Mouse (Mus musculus): Measurements from ENCODE around the gene Rasgef1a. TPM values are rescaled to one million over a fixed set of nuclear protein-coding genes. Genes with fewer than 3 reads are reported as not detected.

Gene Rasgef1a
- polyA plus RNA-seq, 1 experiment from 2014 or later = 0.49 TPM

GRCm38 (mm10) chr6:118045180-118045579 is 33.9 kb downstream of the Rasgef1a start:
- no peaks in the 10 kb centered on the region for H3K4me1 ChIP-seq (ENCODE audit: control insufficient read depth, insufficient read depth, low read length)
- H3K9ac ChIP-seq (ENCODE audit: low read depth, low read length) = no peak overlapping the region
- DNase-seq (ENCODE audit: low spot score) (no peak), ATAC-seq (ENCODE audit: low read depth) (no peak)
- H3K27ac ChIP-seq (replicated peaks; ENCODE audit: low read depth, low read length) = no peak overlapping the region
- H3K4me2 ChIP-seq (ENCODE audit: low read depth, low read length) = no peak overlapping the region
- H3K9me3 ChIP-seq (ENCODE audit: control insufficient read depth, low read length) = no peaks in the 10 kb centered on the region
- no peak overlapping the region for H3K4me3 ChIP-seq (ENCODE audit: low read depth, low read length)
- no peaks in the 10 kb centered on the region for H3K36me3 ChIP-seq (ENCODE audit: control insufficient read depth, insufficient read depth, low read length)
- no peaks in the 10 kb centered on the region for H3K27me3 ChIP-seq (replicated peaks; ENCODE audit: control insufficient read depth, insufficient read depth, low read length)
- 57% methylated on average over 4 of the region's 4 CpGs for WGBS

- ATAC-seq (ENCODE audit: low read depth) (no peak), DNase-seq (ENCODE audit: low spot score) (no peak)
- no peak overlapping the region for H3K27ac ChIP-seq (replicated peaks; ENCODE audit: low read depth, low read length)
- H3K36me3 ChIP-seq (ENCODE audit: control insufficient read depth, insufficient read depth, low read length) = no peaks in the 10 kb centered on the region
- no peak overlapping the region for H3K4me2 ChIP-seq (ENCODE audit: low read depth, low read length)
- no peaks in the 10 kb centered on the region for H3K9me3 ChIP-seq (ENCODE audit: control insufficient read depth, low read length)
- H3K9ac ChIP-seq (ENCODE audit: low read depth, low read length) = no peak overlapping the region
- no peaks in the 10 kb centered on the region for H3K4me1 ChIP-seq (ENCODE audit: control insufficient read depth, insufficient read depth, low read length)
- H3K4me3 ChIP-seq (ENCODE audit: low read depth, low read length) = no peak overlapping the region
- 61% methylated on average over 7 of the region's 7 CpGs for WGBS
- H3K27me3 ChIP-seq (replicated peaks; ENCODE audit: control insufficient read depth, insufficient read depth, low read length) = no peaks in the 10 kb centered on the region
Measured at GRCm38 (mm10) chr6:118045892-118046291, 34.7 kb downstream of the Rasgef1a start.

DNA sequence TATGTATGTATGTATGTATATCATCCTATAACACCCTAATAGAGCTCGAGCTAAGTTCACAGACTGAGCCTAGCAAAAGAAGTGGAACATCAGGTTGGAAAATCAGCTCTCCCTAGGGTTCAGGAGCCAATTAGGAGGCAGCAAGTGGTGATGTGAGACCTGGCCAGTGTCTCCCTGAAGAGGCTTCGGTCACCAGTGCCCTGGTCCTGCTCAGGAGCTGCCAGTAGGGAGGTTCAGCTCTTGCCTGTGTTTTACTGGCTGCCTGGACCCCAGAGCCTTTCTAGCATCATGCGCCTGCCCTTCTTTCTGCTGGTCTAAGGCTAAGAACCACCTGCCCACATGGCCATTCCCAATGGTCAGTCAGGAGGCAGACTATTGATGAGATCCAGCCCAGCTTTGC is 35.3 kb downstream of the Rasgef1a start:
- Histone ChIP-seq H3K4me1 (ENCODE audit: control insufficient read depth, insufficient read depth, low read length) (no peaks in the 10 kb centered on the region), H3K27ac (replicated peaks; ENCODE audit: low read depth, low read length) (no peak overlapping the region)

DNA sequence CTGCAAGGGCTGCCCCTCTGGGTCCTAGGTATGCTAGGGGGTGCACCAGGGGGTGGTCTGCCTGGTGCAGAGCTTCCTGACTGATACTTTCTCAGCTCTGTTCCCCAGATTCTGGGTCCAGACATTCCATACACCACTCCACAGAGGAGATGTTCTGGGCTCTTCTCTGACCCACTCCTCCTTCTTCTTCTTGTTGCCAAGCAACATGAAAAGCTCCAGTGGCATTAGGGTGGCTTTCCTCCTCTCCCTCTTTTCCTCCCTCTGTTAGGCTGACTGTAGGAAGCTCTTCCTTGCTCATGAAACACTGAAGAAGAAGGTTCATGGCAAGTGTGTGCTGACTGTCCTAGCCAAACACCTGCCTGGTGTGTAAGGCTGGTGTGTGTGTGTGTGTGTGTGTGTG is 35.7 kb downstream of the Rasgef1a start:
- no peaks in the 10 kb centered on the region for H3K27me3 ChIP-seq (replicated peaks; ENCODE audit: control insufficient read depth, insufficient read depth, low read length)
- DNase-seq (ENCODE audit: low spot score) (no peak), ATAC-seq (ENCODE audit: low read depth) (no peak)
- H3K4me2 ChIP-seq (ENCODE audit: low read depth, low read length) = no peak overlapping the region
- H3K9ac ChIP-seq (ENCODE audit: low read depth, low read length) = no peak overlapping the region
- no peaks in the 10 kb centered on the region for H3K36me3 ChIP-seq (ENCODE audit: control insufficient read depth, insufficient read depth, low read length)
- H3K27ac ChIP-seq (replicated peaks; ENCODE audit: low read depth, low read length) = no peak overlapping the region
- no peak overlapping the region for H3K4me3 ChIP-seq (ENCODE audit: low read depth, low read length)
- no peaks in the 10 kb centered on the region for H3K4me1 ChIP-seq (ENCODE audit: control insufficient read depth, insufficient read depth, low read length)
- H3K9me3 ChIP-seq (ENCODE audit: control insufficient read depth, low read length) = no peaks in the 10 kb centered on the region

More for the DNA sequence above, 35.3 kb downstream of the Rasgef1a start:
- DNase-seq (ENCODE audit: low spot score) (no peak), ATAC-seq (ENCODE audit: low read depth) (no peak)
- Histone ChIP-seq H3K9ac (ENCODE audit: low read depth, low read length) (no peak overlapping the region), H3K36me3 (ENCODE audit: control insufficient read depth, insufficient read depth, low read length) (no peaks in the 10 kb centered on the region), H3K4me3 (ENCODE audit: low read depth, low read length) (no peak overlapping the region), H3K9me3 (ENCODE audit: control insufficient read depth, low read length) (no peaks in the 10 kb centered on the region), H3K27me3 (replicated peaks; ENCODE audit: control insufficient read depth, insufficient read depth, low read length) (no peaks in the 10 kb centered on the region), H3K4me2 (ENCODE audit: low read depth, low read length) (no peak overlapping the region)
- WGBS = 72% methylated on average over 3 of the region's 3 CpGs

- no peaks in the 10 kb centered on the region for H3K9me3 ChIP-seq (ENCODE audit: control insufficient read depth, low read length)
- no peaks in the 10 kb centered on the region for H3K4me1 ChIP-seq (ENCODE audit: control insufficient read depth, insufficient read depth, low read length)
- no peaks in the 10 kb centered on the region for H3K36me3 ChIP-seq (ENCODE audit: control insufficient read depth, insufficient read depth, low read length)
- no peaks in the 10 kb centered on the region for H3K27me3 ChIP-seq (replicated peaks; ENCODE audit: control insufficient read depth, insufficient read depth, low read length)
- no peak overlapping the region for H3K9ac ChIP-seq (ENCODE audit: low read depth, low read length)
- DNase-seq (ENCODE audit: low spot score) (no peak), ATAC-seq (ENCODE audit: low read depth) (no peak)
- no peak overlapping the region for H3K4me2 ChIP-seq (ENCODE audit: low read depth, low read length)
- no peak overlapping the region for H3K4me3 ChIP-seq (ENCODE audit: low read depth, low read length)
- 73% methylated on average over 4 of the region's 4 CpGs for WGBS
- no peak overlapping the region for H3K27ac ChIP-seq (replicated peaks; ENCODE audit: low read depth, low read length)
Measured at GRCm38 (mm10) chr6:118047811-118048505, 36.7 kb downstream of the Rasgef1a start.

- H3K4me2 ChIP-seq (ENCODE audit: low read depth, low read length) = no peak overlapping the region
- H3K4me1 ChIP-seq (ENCODE audit: control insufficient read depth, insufficient read depth, low read length) = no peaks in the 10 kb centered on the region
- WGBS = 80% methylated on average over 6 of the region's 6 CpGs
- no peaks in the 10 kb centered on the region for H3K27me3 ChIP-seq (replicated peaks; ENCODE audit: control insufficient read depth, insufficient read depth, low read length)
- ATAC-seq (ENCODE audit: low read depth) (no peak), DNase-seq (ENCODE audit: low spot score) (no peak)
- H3K4me3 ChIP-seq (ENCODE audit: low read depth, low read length) = no peak overlapping the region
- H3K9ac ChIP-seq (ENCODE audit: low read depth, low read length) = no peak overlapping the region
- no peaks in the 10 kb centered on the region for H3K9me3 ChIP-seq (ENCODE audit: control insufficient read depth, low read length)
- H3K36me3 ChIP-seq (ENCODE audit: control insufficient read depth, insufficient read depth, low read length) = no peaks in the 10 kb centered on the region
- no peak overlapping the region for H3K27ac ChIP-seq (replicated peaks; ENCODE audit: low read depth, low read length)
Measured at GRCm38 (mm10) chr6:118049776-118050175, 38.5 kb downstream of the Rasgef1a start.

GRCm38 (mm10) chr6:118051474-118051873 is 40.2 kb downstream of the Rasgef1a start:
- WGBS = 85% methylated on average over 4 of the region's 4 CpGs
- Histone ChIP-seq H3K9me3 (ENCODE audit: control insufficient read depth, low read length) (no peaks in the 10 kb centered on the region), H3K4me3 (ENCODE audit: low read depth, low read length) (no peak overlapping the region), H3K36me3 (ENCODE audit: control insufficient read depth, insufficient read depth, low read length) (no peaks in the 10 kb centered on the region), H3K9ac (ENCODE audit: low read depth, low read length) (no peak overlapping the region), H3K27me3 (replicated peaks; ENCODE audit: control insufficient read depth, insufficient read depth, low read length) (no peaks in the 10 kb centered on the region), H3K4me2 (ENCODE audit: low read depth, low read length) (no peak overlapping the region), H3K4me1 (ENCODE audit: control insufficient read depth, insufficient read depth, low read length) (no peaks in the 10 kb centered on the region), H3K27ac (replicated peaks; ENCODE audit: low read depth, low read length) (no peak overlapping the region)
- DNase-seq (ENCODE audit: low spot score) (no peak), ATAC-seq (ENCODE audit: low read depth) (no peak)

DNA sequence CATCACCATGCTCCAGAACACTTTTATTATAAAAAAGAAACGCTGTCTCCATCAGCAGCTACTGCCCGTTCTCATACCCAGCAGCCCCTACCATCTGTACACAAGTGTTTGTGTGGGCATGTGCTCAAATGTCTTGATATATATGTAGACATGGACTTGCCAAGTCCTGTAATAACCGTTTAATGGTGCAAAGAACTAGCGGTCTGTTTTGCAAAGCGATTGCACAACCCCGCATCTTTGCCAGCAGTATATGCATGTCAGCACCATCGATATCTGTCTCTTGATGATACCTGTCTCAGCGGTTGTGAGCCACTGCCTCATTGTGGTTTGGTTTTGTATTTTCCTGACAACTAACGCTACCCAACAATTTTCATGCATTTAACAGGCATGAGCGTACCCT is 44.0 kb downstream of the Rasgef1a start:
- no peaks in the 10 kb centered on the region for H3K27me3 ChIP-seq (replicated peaks; ENCODE audit: control insufficient read depth, insufficient read depth, low read length)
- H3K9me3 ChIP-seq (ENCODE audit: control insufficient read depth, low read length) = no peaks in the 10 kb centered on the region
- H3K36me3 ChIP-seq (ENCODE audit: control insufficient read depth, insufficient read depth, low read length) = no peaks in the 10 kb centered on the region
- ATAC-seq (ENCODE audit: low read depth) (no peak), DNase-seq (ENCODE audit: low spot score) (no peak)
- no peak overlapping the region for H3K4me2 ChIP-seq (ENCODE audit: low read depth, low read length)
- H3K9ac ChIP-seq (ENCODE audit: low read depth, low read length) = no peak overlapping the region
- WGBS = 85% methylated on average over 10 of the region's 10 CpGs
- H3K4me1 ChIP-seq (ENCODE audit: control insufficient read depth, insufficient read depth, low read length) = no peaks in the 10 kb centered on the region
- H3K4me3 ChIP-seq (ENCODE audit: low read depth, low read length) = no peak overlapping the region
- no peak overlapping the region for H3K27ac ChIP-seq (replicated peaks; ENCODE audit: low read depth, low read length)

GRCm38 (mm10) chr6:118061266-118061665 is 50.0 kb downstream of the Rasgef1a start:
- Histone ChIP-seq H3K27ac (replicated peaks; ENCODE audit: low read depth, low read length) (no peak overlapping the region), H3K9ac (ENCODE audit: low read depth, low read length) (no peak overlapping the region), H3K4me3 (ENCODE audit: low read depth, low read length) (no peak overlapping the region)

More at GRCm38 (mm10) chr6:118061266-118061665, 50.0 kb downstream of the Rasgef1a start:
- Histone ChIP-seq H3K36me3 (ENCODE audit: control insufficient read depth, insufficient read depth, low read length) (no peaks in the 10 kb centered on the region), H3K27me3 (replicated peaks; ENCODE audit: control insufficient read depth, insufficient read depth, low read length) (peaks cover 19% of the 10 kb centered on the region), H3K4me2 (ENCODE audit: low read depth, low read length) (no peak overlapping the region), H3K4me1 (ENCODE audit: control insufficient read depth, insufficient read depth, low read length) (peaks cover 2% of the 10 kb centered on the region; the same call in 1 of the 2 replicates), H3K9me3 (ENCODE audit: control insufficient read depth, low read length) (no peaks in the 10 kb centered on the region)
- ATAC-seq (ENCODE audit: low read depth) (no peak), DNase-seq (ENCODE audit: low spot score) (no peak)
- 94% methylated on average over 4 of the region's 4 CpGs for WGBS
